Mouse (Mus musculus) stomach, embryonic 14.5 days (tissue): Measurements from ENCODE around the gene Zp1. TPM values are rescaled to one million over a fixed set of nuclear protein-coding genes. Genes with fewer than 3 reads are reported as not detected.
A peak's percentile ranks its signal among the peaks of the same experiment; 100 is the strongest.

ENCODE experiments used
- ATAC-seq: fragments of 200-750 bp; cut with Nextera tagmentation; 2 replicates; pipeline ENCODE4 v1.8.0; 2017; ENCODE audit warnings: low read depth, moderate TSS enrichment; ENCODE audit not compliant: insufficient number of reproducible peaks, insufficient read depth, low FRiP score
- H3K27ac ChIP-seq: fragments of 300-500 bp; sonication (generic); 2 replicates; pipeline ENCODE4 v1.5.1; 2014; ENCODE audit warnings: mild to moderate bottlenecking, low read length, moderate library complexity, mixed read lengths
- H3K27me3 ChIP-seq: fragments of 300-500 bp; sonication (generic); 2 replicates; pipeline ENCODE4 v1.6.1; 2014; ENCODE audit warnings: low read length, control low read depth, mixed read lengths; ENCODE audit not compliant: control insufficient read depth, insufficient read depth
- H3K36me3 ChIP-seq: fragments of 300-500 bp; sonication (generic); 2 replicates; pipeline ENCODE4 v1.6.1; 2014; ENCODE audit warnings: mild to moderate bottlenecking, control low read depth, low read length, moderate library complexity, mixed read lengths; ENCODE audit not compliant: control insufficient read depth, insufficient read depth
- H3K4me1 ChIP-seq: fragments of 300-500 bp; sonication (generic); 2 replicates; pipeline ENCODE4 v1.6.1; 2014; ENCODE audit warnings: low read length, control low read depth, mixed read lengths; ENCODE audit not compliant: control insufficient read depth, insufficient read depth
- H3K4me2 ChIP-seq: fragments of 300-500 bp; sonication (generic); replicated peaks from 2 replicates; pipeline ENCODE4 v1.6.1; 2014; ENCODE audit warnings: low read depth, low read length, control low read depth
- H3K4me3 ChIP-seq: fragments of 300-500 bp; sonication (generic); 2 replicates; pipeline ENCODE4 v1.5.1; 2014; ENCODE audit warnings: low read depth, low read length, control low read depth
- H3K9ac ChIP-seq: fragments of 300-500 bp; sonication (generic); replicated peaks from 2 replicates; pipeline ENCODE4 v1.6.1; 2014; ENCODE audit warnings: low read depth, mild to moderate bottlenecking, control low read depth, low read length, moderate library complexity, mixed read lengths
- H3K9me3 ChIP-seq: fragments of 300-500 bp; sonication (generic); 2 replicates; pipeline ENCODE4 v1.6.1; 2016; ENCODE audit warnings: low read depth, low read length, control low read depth; ENCODE audit not compliant: control insufficient read depth
- WGBS: fragments of 180-500 bp; shearing (Covaris S2); extraction: QIAGEN DNeasy Blood & Tissue Kit; methylation state at CpG from one replicate; pipeline ENCODE4 v1.1.7; 2014; 5-methylcytosine and 5-hydroxymethylcytosine counted together
- polyA plus RNA-seq: library from polyadenylated mRNA; unstranded; fragments of >200 nt; fragmentation: Nextera tagmentation; extraction: Ambion mirVana; gene quantifications from 2 replicates; pipeline ENCODE4 v1.2.1, GENCODE M21; 2014

The Zp1 gene
- not detected in 2 replicates for polyA plus RNA-seq

- Histone ChIP-seq H3K27me3 (no peaks in the 10 kb centered on the region), H3K9ac (no peak within 1 kb of the TSS), H3K36me3 (no peaks in the 10 kb centered on the region), H3K9me3 (no peaks in the 10 kb centered on the region), H3K4me3 (no peak within 1 kb of the TSS), H3K4me1 (peaks cover 4% of the 10 kb centered on the region; the same call in 1 of the 2 replicates), H3K27ac (no peak within 1 kb of the TSS), H3K4me2 (no peak within 1 kb of the TSS)
- no peak for ATAC-seq
- 71% methylated on average over 2 of the region's 2 CpGs for WGBS
Observed at GRCm38 (mm10) chr19:10920532-10920931, at the start of gene Zp1. Gene Zp1 (minus strand): TSS chr19:10920632.

DNA sequence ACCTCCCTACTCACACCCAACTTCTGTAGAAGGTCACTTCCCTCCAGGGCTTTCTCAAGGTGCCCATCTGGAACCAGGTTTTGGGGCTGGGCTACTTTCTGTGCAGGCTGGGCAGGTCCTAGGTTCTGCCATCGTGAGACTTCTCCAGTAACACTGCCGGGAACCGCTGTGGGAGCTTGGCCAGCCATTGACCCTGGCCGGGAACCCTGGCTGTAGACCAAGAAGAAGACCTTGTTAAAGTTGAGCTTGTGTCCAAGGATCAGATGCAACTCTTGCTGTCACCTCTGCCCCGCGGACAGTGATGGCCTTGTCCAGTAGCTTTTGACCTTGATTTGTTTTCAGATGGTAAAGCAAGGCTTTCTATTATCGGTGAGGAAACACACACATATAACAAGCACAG, 48.1 kb upstream of the Zp1 start:
- no peaks in the 10 kb centered on the region for H3K27me3 ChIP-seq
- peaks cover 3% of the 10 kb centered on the region; the same call in 1 of the 2 replicates for H3K4me1 ChIP-seq
- WGBS = 93% methylated on average over 7 of the region's 7 CpGs
- no peak overlapping the region for H3K4me3 ChIP-seq
- peaks cover 5% of the 10 kb centered on the region; the same call in 1 of the 2 replicates for H3K9me3 ChIP-seq
- ATAC-seq = no peak
- no peak overlapping the region for H3K27ac ChIP-seq
- no peak overlapping the region for H3K9ac ChIP-seq
- no peaks in the 10 kb centered on the region for H3K36me3 ChIP-seq
- H3K4me2 ChIP-seq = no peak overlapping the region

DNA sequence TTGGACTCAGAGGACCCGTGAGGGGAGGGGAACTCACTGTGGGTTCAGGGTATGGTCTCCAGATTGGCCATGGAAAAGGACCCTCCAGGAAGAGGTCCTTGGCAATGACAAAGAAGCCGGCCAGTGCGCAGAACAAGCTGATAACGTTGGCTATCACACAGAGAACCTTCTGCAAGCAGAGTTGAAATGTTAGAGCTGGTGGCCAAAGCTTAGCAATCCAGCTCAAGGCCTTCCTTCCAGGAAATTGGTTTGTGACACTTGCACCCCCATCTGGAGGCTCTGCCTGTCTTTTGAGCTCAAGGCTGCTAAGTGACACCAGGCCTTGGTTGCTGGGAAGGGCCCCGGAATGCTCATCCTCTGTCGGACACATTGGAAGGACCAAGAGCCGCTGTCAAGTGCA, 45.3 kb upstream of the Zp1 start:
- 90% methylated on average over 7 of the region's 7 CpGs for WGBS
- no peak for ATAC-seq
- Histone ChIP-seq H3K9me3 (no peaks in the 10 kb centered on the region), H3K9ac (no peak overlapping the region), H3K4me2 (no peak overlapping the region), H3K4me3 (no peak overlapping the region), H3K36me3 (no peaks in the 10 kb centered on the region), H3K4me1 (no peaks in the 10 kb centered on the region), H3K27ac (no peak overlapping the region), H3K27me3 (no peaks in the 10 kb centered on the region)

DNA sequence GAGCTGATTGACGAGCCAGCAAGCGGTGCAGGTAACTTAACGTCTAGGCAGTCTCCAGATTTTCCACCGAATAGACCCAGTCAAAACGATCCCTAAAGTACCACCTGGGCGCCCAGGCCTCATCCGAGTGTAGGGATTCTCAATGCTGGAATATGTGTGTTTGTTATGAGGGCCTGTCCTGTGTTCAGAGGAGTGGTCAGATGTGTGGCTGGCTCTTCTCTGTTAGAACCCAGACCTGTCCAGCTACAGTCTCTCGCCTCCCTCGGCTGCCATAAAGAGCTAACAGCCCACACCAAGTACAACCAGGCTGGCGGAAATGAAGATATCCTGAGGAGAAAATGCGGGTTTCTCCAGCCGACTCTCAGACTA, 39.5 kb upstream of the Zp1 start:
- Histone ChIP-seq H3K9me3 (no peaks in the 10 kb centered on the region), H3K9ac (no peak overlapping the region), H3K36me3 (no peaks in the 10 kb centered on the region), H3K4me2 (no peak overlapping the region), H3K27ac (no peak overlapping the region), H3K27me3 (no peaks in the 10 kb centered on the region), H3K4me1 (no peaks in the 10 kb centered on the region; the same call in 1 of the 2 replicates), H3K4me3 (no peak overlapping the region)
- 44% methylated on average over 12 of the region's 12 CpGs for WGBS
- ATAC-seq = no peak

DNA sequence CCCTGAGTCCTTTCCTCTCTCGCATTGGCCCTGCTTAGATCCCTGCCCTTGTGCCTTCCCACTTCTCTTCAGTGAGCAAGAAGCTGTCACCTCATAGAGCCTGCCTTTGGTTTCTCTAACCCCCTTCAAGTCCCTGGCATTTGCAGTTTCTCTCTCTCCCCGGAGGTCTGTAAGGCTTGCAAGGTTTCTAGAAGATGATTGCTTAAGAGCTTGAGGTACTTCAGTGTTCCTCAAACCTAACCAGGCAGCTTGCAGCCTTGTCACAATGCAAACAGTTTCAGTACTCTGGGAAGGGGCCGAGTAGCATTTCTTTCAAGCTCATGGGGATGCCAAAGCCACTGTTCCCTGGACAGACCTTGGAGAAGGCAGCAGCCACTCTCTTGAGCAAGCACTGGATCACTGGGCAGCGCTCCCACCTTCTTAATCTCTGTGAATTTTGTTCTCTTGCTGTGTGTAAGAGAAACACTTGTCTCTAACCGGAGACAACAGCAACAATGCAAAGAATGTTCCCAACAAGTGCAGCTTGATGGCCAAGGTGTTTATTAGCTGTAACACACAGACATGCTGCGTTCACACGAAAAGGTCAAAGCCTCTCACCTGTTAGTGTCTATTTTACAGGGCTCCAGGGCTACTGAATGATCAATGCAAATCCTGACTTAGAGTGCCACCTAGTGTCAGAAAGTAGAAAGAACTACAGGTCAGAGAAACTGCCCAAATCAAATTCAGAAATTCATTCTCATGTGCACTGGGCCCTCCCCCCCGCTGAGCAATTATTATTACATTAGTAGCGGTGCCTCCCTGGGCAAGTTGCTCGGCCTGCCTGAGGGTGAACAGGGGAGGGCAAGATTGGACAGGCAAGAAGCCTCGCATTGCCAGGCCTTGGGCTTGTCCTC, 38.9 kb upstream of the Zp1 start:
- Histone ChIP-seq H3K4me3 (no peak overlapping the region), H3K27me3 (no peaks in the 10 kb centered on the region), H3K4me1 (no peaks in the 10 kb centered on the region; the same call in 1 of the 2 replicates), H3K9ac (no peak overlapping the region), H3K36me3 (no peaks in the 10 kb centered on the region), H3K9me3 (no peaks in the 10 kb centered on the region), H3K27ac (no peak overlapping the region), H3K4me2 (no peak overlapping the region)
- WGBS = 27% methylated on average over 11 of the region's 11 CpGs
- ATAC-seq = peak; percentile 47; the same call in 1 of the 2 replicates

GRCm38 (mm10) chr19:10952021-10952939, 31.8 kb upstream of the Zp1 start:
- Histone ChIP-seq H3K4me1 (peaks cover 29% of the 10 kb centered on the region), H3K9ac (0 out of 2 replicates have a peak overlapping the region, but pooled peaks have one; percentile 6), H3K27ac (peak overlapping the region; percentile 95), H3K4me3 (no peak overlapping the region), H3K9me3 (no peaks in the 10 kb centered on the region), H3K36me3 (no peaks in the 10 kb centered on the region), H3K27me3 (no peaks in the 10 kb centered on the region), H3K4me2 (peak overlapping the region; percentile 29)
- ATAC-seq = peak; percentile 69
- WGBS = 44% methylated on average over 11 of the region's 11 CpGs

DNA sequence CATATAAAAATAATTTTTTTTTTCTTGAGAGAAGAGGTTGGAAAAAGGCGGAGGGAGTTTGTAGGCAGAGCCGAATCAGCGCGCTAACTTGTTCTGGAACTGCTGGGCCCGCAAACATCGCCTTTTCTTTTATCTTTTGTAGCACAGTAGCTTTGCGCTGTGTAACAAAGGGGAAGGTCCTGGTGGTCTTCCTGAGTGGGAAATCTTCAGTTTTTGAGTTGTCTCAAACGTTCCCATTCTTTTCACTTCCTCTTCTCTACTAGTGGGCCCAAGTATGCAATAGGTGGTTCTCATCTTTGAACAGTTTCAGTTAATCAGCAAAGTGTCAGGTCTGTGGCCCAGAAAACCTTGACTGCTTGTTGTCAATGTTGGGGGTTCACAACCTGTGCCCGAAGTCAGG, 29.1 kb upstream of the Zp1 start:
- 34% methylated on average over 9 of the region's 9 CpGs for WGBS
- Histone ChIP-seq H3K36me3 (peaks cover 7% of the 10 kb centered on the region), H3K9me3 (no peaks in the 10 kb centered on the region), H3K27me3 (no peaks in the 10 kb centered on the region), H3K4me3 (peak overlapping the region; percentile 10; the same call in 1 of the 2 replicates), H3K4me1 (peaks cover 37% of the 10 kb centered on the region), H3K27ac (peak overlapping the region; percentile 56; the same call in 1 of the 2 replicates), H3K9ac (no peak overlapping the region), H3K4me2 (peak overlapping the region; percentile 39)
- ATAC-seq = no peak

GRCm38 (mm10) chr19:10949112-10949511, 28.7 kb upstream of the Zp1 start, which contains the start of gene Ccdc86:
Gene Ccdc86 (minus strand): TSS chr19:10949266.
- WGBS = under 1% methylated on average over 30 of the region's 30 CpGs
- Histone ChIP-seq H3K27me3 (no peaks in the 10 kb centered on the region), H3K9ac (peak within 1 kb of the TSS; percentile 92), H3K36me3 (peaks cover 11% of the 10 kb centered on the region), H3K4me3 (peak within 1 kb of the TSS; percentile 86), H3K4me2 (peak within 1 kb of the TSS; percentile 100), H3K27ac (peak within 1 kb of the TSS; percentile 56; the same call in 1 of the 2 replicates), H3K9me3 (no peaks in the 10 kb centered on the region), H3K4me1 (peaks cover 37% of the 10 kb centered on the region)
- ATAC-seq = peak; percentile 95
